Mouse (Mus musculus) limb, embryonic 14.5 days (tissue): ENCODE results near the gene Hes7. TPM values are rescaled to one million over a fixed set of nuclear protein-coding genes. Genes with fewer than 3 reads are reported as not detected.

Experiments
- ATAC-seq: fragments of 200-750 bp; cut with Nextera tagmentation; 2 replicates; pipeline ENCODE4 v1.8.0; 2017; ENCODE audit warnings: low read depth, moderate number of reproducible peaks, moderate TSS enrichment; ENCODE audit not compliant: low FRiP score
- DNase-seq: peaks from one replicate; pipeline ENCODE4 v3.0.0-alpha.2; 2015; ENCODE audit warnings: low spot score
- H3K27ac ChIP-seq: fragments of 300-500 bp; sonication (generic); replicated peaks from 2 replicates; pipeline ENCODE4 v1.5.1; 2014; ENCODE audit warnings: low read depth, mild to moderate bottlenecking, low read length, moderate library complexity, mixed read lengths
- H3K27me3 ChIP-seq: fragments of 300-500 bp; sonication (generic); 2 replicates; pipeline ENCODE4 v1.6.1; 2014; ENCODE audit warnings: low read length, mixed read lengths; ENCODE audit not compliant: control insufficient read depth, insufficient read depth
- H3K36me3 ChIP-seq: fragments of 300-500 bp; sonication (generic); 2 replicates; pipeline ENCODE4 v1.6.1; 2014; ENCODE audit warnings: mild to moderate bottlenecking, low read length, moderate library complexity, mixed read lengths; ENCODE audit not compliant: control insufficient read depth, insufficient read depth
- H3K4me1 ChIP-seq: fragments of 300-500 bp; sonication (generic); 2 replicates; pipeline ENCODE4 v1.6.1; 2014; ENCODE audit warnings: antibody characterized with exemption, low read length, mixed read lengths; ENCODE audit not compliant: control insufficient read depth, insufficient read depth
- H3K4me2 ChIP-seq: fragments of 300-500 bp; sonication (generic); replicated peaks from 2 replicates; pipeline ENCODE4 v1.6.1; 2014; ENCODE audit warnings: low read depth, mild to moderate bottlenecking, low read length, moderate library complexity; ENCODE audit not compliant: severe bottlenecking
- H3K4me3 ChIP-seq: fragments of 300-500 bp; sonication (generic); replicated peaks from 2 replicates; pipeline ENCODE4 v1.5.1; 2014; ENCODE audit warnings: low read length
- H3K9ac ChIP-seq: fragments of 300-500 bp; sonication (generic); 2 replicates; pipeline ENCODE4 v1.6.1; 2014; ENCODE audit warnings: mild to moderate bottlenecking, low read depth, low read length, moderate library complexity; ENCODE audit not compliant: severe bottlenecking
- H3K9me3 ChIP-seq: fragments of 300-500 bp; sonication (generic); 2 replicates; pipeline ENCODE4 v1.6.1; 2016; ENCODE audit warnings: low read length; ENCODE audit not compliant: control insufficient read depth
- POLR2A ChIP-seq: fragments of 200-500 bp; IDR thresholded peaks from 2 replicates; pipeline ENCODE4 v1.8.0; 2012; ENCODE audit warnings: inconsistent platforms, mild to moderate bottlenecking, moderate library complexity, borderline replicate concordance; ENCODE audit not compliant: insufficient read depth, insufficient read length; ENCODE audit errors: extremely low read depth
- WGBS: fragments of 180-500 bp; shearing (Covaris S2); extraction: QIAGEN DNeasy Blood & Tissue Kit; methylation state at CpG from one replicate; pipeline ENCODE4 v1.1.7; 2014; 5-methylcytosine and 5-hydroxymethylcytosine counted together
- polyA plus RNA-seq, 2 experiments: library from polyadenylated mRNA; depleted of rRNA in 1 of 2; stranded (reverse) in 1 of 2; unstranded in 1 of 2; fragments of >200 nt; fragmentation: Nextera tagmentation in 1 of 2; extraction: Ambion mirVana in 1 of 2; gene quantifications; 2 replicates each; pipeline versions ENCODE4 v1.2.1 to v1.2.3; 2012 to 2014

Hes7 gene
- polyA plus RNA-seq, 2 experiments, result 0.30 to 1.1 TPM

DNA sequence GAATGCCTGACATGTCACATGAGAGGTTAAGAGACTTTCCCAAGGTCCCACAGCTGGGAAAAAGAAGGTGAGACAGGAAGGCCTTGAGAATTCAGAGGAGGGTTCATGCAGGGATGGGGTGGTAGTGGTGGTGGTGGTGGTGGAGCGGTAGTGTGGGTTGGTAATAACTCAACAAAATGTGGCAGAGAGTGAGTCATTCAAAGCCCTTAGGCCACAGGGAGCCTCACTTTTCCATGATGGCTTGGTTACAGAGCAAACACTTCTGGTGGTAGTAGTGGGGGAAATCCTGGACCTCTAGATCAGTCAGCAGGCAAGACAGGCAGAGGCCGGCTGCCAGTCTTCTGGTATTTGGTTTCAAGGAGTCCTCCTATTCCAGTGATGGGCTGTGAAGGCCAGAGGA lies 52.4 kb downstream of the Hes7 start:
- Histone ChIP-seq H3K27me3 (no peaks in the 10 kb centered on the region), H3K27ac (no peak overlapping the region), H3K36me3 (no peaks in the 10 kb centered on the region), H3K4me2 (no peak overlapping the region), H3K4me3 (no peak overlapping the region), H3K4me1 (no peaks in the 10 kb centered on the region), H3K9ac (no peak overlapping the region), H3K9me3 (no peaks in the 10 kb centered on the region)
- no peak for TF ChIP-seq POLR2A
- ATAC-seq, result no peak
- DNase-seq, result no peak
- 67% methylated on average over 2 of the region's 2 CpGs for WGBS

Other genes with a start within 250 kb of the Hes7 start
- 85.7 and 117 TPM in 2 replicates for gene Ndel1, start 248.5 kb upstream of the Hes7 start, polyA plus RNA-seq (2012; rRNA removed)
- 91.8 and 96.2 TPM in 2 replicates for gene Ndel1, start 248.5 kb upstream of the Hes7 start, polyA plus RNA-seq (2014; fragmentation: Nextera tagmentation; extraction: Ambion mirVana)
- 0.45 and 0.58 TPM in 2 replicates for gene Rnf222, start 231.9 kb upstream of the Hes7 start, polyA plus RNA-seq (2012; rRNA removed)
- 0.32 and 0.89 TPM in 2 replicates for gene Rnf222, start 231.9 kb upstream of the Hes7 start, polyA plus RNA-seq (2014; fragmentation: Nextera tagmentation; extraction: Ambion mirVana)
- 2,303 and 3,506 TPM in 2 replicates for gene Rpl26, start 218.8 kb upstream of the Hes7 start, polyA plus RNA-seq (2012; rRNA removed)
- gene Rpl26, start 218.8 kb upstream of the Hes7 start, polyA plus RNA-seq (2014; fragmentation: Nextera tagmentation; extraction: Ambion mirVana), result 1,158 and 1,230 TPM in 2 replicates
- gene Odf4, start 193.3 kb upstream of the Hes7 start, polyA plus RNA-seq (2012; rRNA removed), result 0.09 TPM in 1 of 2 replicates, not detected in the other
- gene Odf4, start 193.3 kb upstream of the Hes7 start, polyA plus RNA-seq (2014; fragmentation: Nextera tagmentation; extraction: Ambion mirVana), result not detected in 2 replicates
- 12.3 and 23.7 TPM in 2 replicates for gene Arhgef15, start 162.9 kb upstream of the Hes7 start, polyA plus RNA-seq (2012; rRNA removed)
- gene Arhgef15, start 162.9 kb upstream of the Hes7 start, polyA plus RNA-seq (2014; fragmentation: Nextera tagmentation; extraction: Ambion mirVana), result 5.3 and 6.6 TPM in 2 replicates
- gene Slc25a35, start 152.3 kb upstream of the Hes7 start, polyA plus RNA-seq (2012; rRNA removed), result 4.7 and 6.9 TPM in 2 replicates
- gene Slc25a35, start 152.3 kb upstream of the Hes7 start, polyA plus RNA-seq (2014; fragmentation: Nextera tagmentation; extraction: Ambion mirVana), result 2.8 TPM in 2 replicates
- gene Rangrf, start 145.2 kb upstream of the Hes7 start, polyA plus RNA-seq (2012; rRNA removed), result 42.8 and 46.7 TPM in 2 replicates
- 43.4 and 46.3 TPM in 2 replicates for gene Rangrf, start 145.2 kb upstream of the Hes7 start, polyA plus RNA-seq (2014; fragmentation: Nextera tagmentation; extraction: Ambion mirVana)
- gene Pfas, start 111.9 kb upstream of the Hes7 start, polyA plus RNA-seq (2012; rRNA removed), result 27.0 and 35.6 TPM in 2 replicates
- gene Pfas, start 111.9 kb upstream of the Hes7 start, polyA plus RNA-seq (2014; fragmentation: Nextera tagmentation; extraction: Ambion mirVana), result 22.0 and 25.6 TPM in 2 replicates
- gene Ctc1, start 104.5 kb upstream of the Hes7 start, polyA plus RNA-seq (2012; rRNA removed), result 76.4 and 110 TPM in 2 replicates
- 44.6 and 49.1 TPM in 2 replicates for gene Ctc1, start 104.5 kb upstream of the Hes7 start, polyA plus RNA-seq (2014; fragmentation: Nextera tagmentation; extraction: Ambion mirVana)
- 124 and 144 TPM in 2 replicates for gene Aurkb, start 74.8 kb upstream of the Hes7 start, polyA plus RNA-seq (2012; rRNA removed)
- 109 and 116 TPM in 2 replicates for gene Aurkb, start 74.8 kb upstream of the Hes7 start, polyA plus RNA-seq (2014; fragmentation: Nextera tagmentation; extraction: Ambion mirVana)
- gene Borcs6, start 60.7 kb upstream of the Hes7 start, polyA plus RNA-seq (2012; rRNA removed), result 15.2 and 15.6 TPM in 2 replicates
- gene Borcs6, start 60.7 kb upstream of the Hes7 start, polyA plus RNA-seq (2014; fragmentation: Nextera tagmentation; extraction: Ambion mirVana), result 12.3 and 13.9 TPM in 2 replicates
- gene Tmem107, start 49.6 kb upstream of the Hes7 start, polyA plus RNA-seq (2012; rRNA removed), result 47.8 and 71.0 TPM in 2 replicates
- 54.4 and 55.2 TPM in 2 replicates for gene Tmem107, start 49.6 kb upstream of the Hes7 start, polyA plus RNA-seq (2014; fragmentation: Nextera tagmentation; extraction: Ambion mirVana)
- gene Vamp2, start 31.9 kb upstream of the Hes7 start, polyA plus RNA-seq (2012; rRNA removed), result 199 and 224 TPM in 2 replicates
- 89.8 and 98.1 TPM in 2 replicates for gene Vamp2, start 31.9 kb upstream of the Hes7 start, polyA plus RNA-seq (2014; fragmentation: Nextera tagmentation; extraction: Ambion mirVana)
- gene Per1, start 25.2 kb upstream of the Hes7 start, polyA plus RNA-seq (2012; rRNA removed), result 19.3 and 25.4 TPM in 2 replicates
- 16.0 and 22.5 TPM in 2 replicates for gene Per1, start 25.2 kb upstream of the Hes7 start, polyA plus RNA-seq (2014; fragmentation: Nextera tagmentation; extraction: Ambion mirVana)
- gene 9130213A22Rik, start 2.2 kb downstream of the Hes7 start, polyA plus RNA-seq (2012; rRNA removed), result 1.1 and 1.4 TPM in 2 replicates
- gene 9130213A22Rik, start 2.2 kb downstream of the Hes7 start, polyA plus RNA-seq (2014; fragmentation: Nextera tagmentation; extraction: Ambion mirVana), result 0.41 and 0.77 TPM in 2 replicates
- gene Aloxe3, start 5.5 kb downstream of the Hes7 start, polyA plus RNA-seq (2012; rRNA removed), result 1.6 TPM in 2 replicates
- gene Aloxe3, start 5.5 kb downstream of the Hes7 start, polyA plus RNA-seq (2014; fragmentation: Nextera tagmentation; extraction: Ambion mirVana), result 1.6 and 2.2 TPM in 2 replicates
- gene Alox12b, start 36.6 kb downstream of the Hes7 start, polyA plus RNA-seq (2012; rRNA removed), result 0.24 and 0.26 TPM in 2 replicates
- 0.26 and 0.83 TPM in 2 replicates for gene Alox12b, start 36.6 kb downstream of the Hes7 start, polyA plus RNA-seq (2014; fragmentation: Nextera tagmentation; extraction: Ambion mirVana)
- 0.04 and 0.06 TPM in 2 replicates for gene Alox8, start 77.4 kb downstream of the Hes7 start, polyA plus RNA-seq (2012; rRNA removed)
- gene Alox8, start 77.4 kb downstream of the Hes7 start, polyA plus RNA-seq (2014; fragmentation: Nextera tagmentation; extraction: Ambion mirVana), result 0.08 and 0.15 TPM in 2 replicates
- 0.09 and 0.14 TPM in 2 replicates for gene Gucy2e, start 116.6 kb downstream of the Hes7 start, polyA plus RNA-seq (2012; rRNA removed)
- 0.06 and 0.12 TPM in 2 replicates for gene Gucy2e, start 116.6 kb downstream of the Hes7 start, polyA plus RNA-seq (2014; fragmentation: Nextera tagmentation; extraction: Ambion mirVana)
- 40.0 and 44.0 TPM in 2 replicates for gene Cntrob, start 203.4 kb downstream of the Hes7 start, polyA plus RNA-seq (2012; rRNA removed)
- 14.6 and 15.7 TPM in 2 replicates for gene Cntrob, start 203.4 kb downstream of the Hes7 start, polyA plus RNA-seq (2014; fragmentation: Nextera tagmentation; extraction: Ambion mirVana)
- 92.7 and 93.7 TPM in 2 replicates for gene Trappc1, start 203.6 kb downstream of the Hes7 start, polyA plus RNA-seq (2012; rRNA removed)
- 138 and 144 TPM in 2 replicates for gene Trappc1, start 203.6 kb downstream of the Hes7 start, polyA plus RNA-seq (2014; fragmentation: Nextera tagmentation; extraction: Ambion mirVana)
- 4.0 and 4.1 TPM in 2 replicates for gene Kcnab3, start 205.9 kb downstream of the Hes7 start, polyA plus RNA-seq (2012; rRNA removed)
- gene Kcnab3, start 205.9 kb downstream of the Hes7 start, polyA plus RNA-seq (2014; fragmentation: Nextera tagmentation; extraction: Ambion mirVana), result 2.0 and 2.2 TPM in 2 replicates
- 10.5 and 12.2 TPM in 2 replicates for gene Rnf227, start 220.1 kb downstream of the Hes7 start, polyA plus RNA-seq (2012; rRNA removed)
- 13.6 and 17.8 TPM in 2 replicates for gene Rnf227, start 220.1 kb downstream of the Hes7 start, polyA plus RNA-seq (2014; fragmentation: Nextera tagmentation; extraction: Ambion mirVana)
- 425 and 497 TPM in 2 replicates for gene Chd3, start 249.0 kb downstream of the Hes7 start, polyA plus RNA-seq (2012; rRNA removed)
- 97.8 and 113 TPM in 2 replicates for gene Chd3, start 249.0 kb downstream of the Hes7 start, polyA plus RNA-seq (2014; fragmentation: Nextera tagmentation; extraction: Ambion mirVana)